Mouse (Mus musculus) forebrain, embryonic 10.5 days (tissue): ENCODE results near the gene Phex. TPM values are rescaled to one million over a fixed set of nuclear protein-coding genes. Genes with fewer than 3 reads are reported as not detected.

Experiments used
- DNase-seq: peaks from one replicate; pipeline ENCODE4 v3.0.0-alpha.2; 2017; ENCODE audit warnings: low spot score; ENCODE audit errors: extremely low spot score
- H3K27ac ChIP-seq: fragments of 300-500 bp; sonication (generic); 2 replicates; pipeline ENCODE4 v1.5.1; 2016; ENCODE audit warnings: mild to moderate bottlenecking
- H3K27me3 ChIP-seq: fragments of 300-500 bp; sonication (generic); 2 replicates; pipeline ENCODE4 v1.6.1; 2016; ENCODE audit warnings: mild to moderate bottlenecking; ENCODE audit not compliant: poor library complexity, severe bottlenecking
- H3K36me3 ChIP-seq: fragments of 300-500 bp; sonication (generic); replicated peaks from 2 replicates; pipeline ENCODE4 v1.6.1; 2016; ENCODE audit warnings: mild to moderate bottlenecking, moderate library complexity
- H3K4me1 ChIP-seq: fragments of 300-500 bp; sonication (generic); 2 replicates; pipeline ENCODE4 v1.6.1; 2016
- H3K4me3 ChIP-seq: fragments of 300-500 bp; sonication (generic); 2 replicates; pipeline ENCODE4 v1.5.1; 2016; ENCODE audit warnings: mild to moderate bottlenecking, moderate library complexity
- H3K9me3 ChIP-seq: fragments of 300-500 bp; sonication (generic); 2 replicates; pipeline ENCODE4 v1.6.1; 2016; ENCODE audit warnings: mild to moderate bottlenecking, moderate library complexity
- WGBS: fragments of 180-500 bp; shearing (Covaris S2); methylation state at CpG from one replicate; pipeline ENCODE4 v1.1.7; 2016; 5-methylcytosine and 5-hydroxymethylcytosine counted together
- polyA plus RNA-seq: library from polyadenylated mRNA; unstranded; fragments of >200 nt; fragmentation: Nextera tagmentation; extraction: Ambion mirVana; gene quantifications from 2 replicates; pipeline ENCODE4 v1.2.1, GENCODE M21; 2016

The Phex gene
- polyA plus RNA-seq, 1 experiment from 2014 or later = 0.19 TPM

DNA sequence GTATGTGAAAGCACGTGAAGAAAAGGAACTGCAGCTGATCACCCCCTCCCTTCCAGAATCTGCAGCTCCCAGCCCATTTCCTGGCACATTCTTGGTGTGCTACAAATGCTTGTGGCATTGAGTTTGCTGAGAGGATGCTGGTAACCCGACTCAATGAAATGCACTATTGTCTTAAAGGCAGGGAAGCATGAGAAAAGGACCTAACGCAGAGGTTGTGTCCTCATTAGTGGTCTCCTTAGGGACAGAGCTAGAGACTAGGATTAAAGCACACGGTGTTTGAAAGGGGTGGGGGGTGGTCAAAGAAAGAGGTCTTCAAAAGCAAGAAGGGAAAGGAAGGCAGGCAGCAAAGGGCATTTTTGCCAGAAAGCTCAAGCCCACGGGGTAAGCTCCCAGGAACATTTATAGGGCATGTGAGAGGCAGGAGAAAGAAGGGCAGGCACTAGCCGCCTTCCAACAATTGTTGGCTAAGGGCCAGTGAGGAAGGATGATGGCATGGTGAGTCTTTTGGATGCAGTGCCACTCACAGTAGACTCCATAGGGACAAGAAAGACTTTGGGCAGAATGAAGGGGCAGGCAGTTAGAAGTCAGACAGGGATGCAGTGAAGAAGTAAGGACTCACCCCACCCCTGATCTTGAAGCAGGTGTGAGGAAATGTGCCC lies 109.8 kb downstream of the Phex start:
- Histone ChIP-seq H3K4me1 (peaks cover 27% of the 10 kb centered on the region), H3K4me3 (no peak overlapping the region), H3K27ac (no peak overlapping the region), H3K9me3 (no peaks in the 10 kb centered on the region), H3K27me3 (peaks cover 29% of the 10 kb centered on the region), H3K36me3 (no peaks in the 10 kb centered on the region)
- no peak for DNase-seq
- WGBS = 30% methylated on average over 6 of the region's 6 CpGs

DNA sequence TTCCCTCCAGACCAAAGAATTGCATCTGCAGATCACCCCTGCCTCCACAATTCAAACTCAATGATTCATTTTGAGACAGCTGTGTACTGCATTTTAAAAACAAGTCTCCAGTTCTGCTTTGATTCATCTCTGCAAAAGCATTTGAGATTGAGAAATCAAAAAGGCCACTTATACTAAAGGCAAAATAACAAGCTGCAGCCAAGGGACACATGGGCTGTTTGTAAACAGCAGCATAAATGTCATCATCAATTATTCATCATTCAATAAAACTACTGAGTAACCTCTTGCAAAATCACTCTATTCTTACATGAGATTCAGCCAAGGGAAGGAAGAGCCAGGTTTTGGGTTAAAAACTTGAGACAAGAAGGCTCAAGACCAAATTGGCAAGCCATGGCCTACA lies 122.7 kb downstream of the Phex start:
- DNase-seq = no peak
- H3K4me3 ChIP-seq = no peak overlapping the region
- H3K27ac ChIP-seq = no peak overlapping the region
- no peaks in the 10 kb centered on the region for H3K36me3 ChIP-seq
- H3K9me3 ChIP-seq = no peaks in the 10 kb centered on the region
- H3K27me3 ChIP-seq = no peaks in the 10 kb centered on the region
- no peaks in the 10 kb centered on the region for H3K4me1 ChIP-seq

GRCm38 (mm10) chrX:157276581-157276980 lies 138.5 kb downstream of the Phex start:
- Histone ChIP-seq H3K36me3 (no peaks in the 10 kb centered on the region), H3K27me3 (0 out of 2 replicates have a peak, but pooled peaks cover 15% of the 10 kb centered on the region), H3K27ac (no peak overlapping the region), H3K9me3 (no peaks in the 10 kb centered on the region), H3K4me3 (no peak overlapping the region), H3K4me1 (no peaks in the 10 kb centered on the region)
- no peak for DNase-seq
- WGBS = 87% methylated on average over 1 of the region's 1 CpGs

DNA sequence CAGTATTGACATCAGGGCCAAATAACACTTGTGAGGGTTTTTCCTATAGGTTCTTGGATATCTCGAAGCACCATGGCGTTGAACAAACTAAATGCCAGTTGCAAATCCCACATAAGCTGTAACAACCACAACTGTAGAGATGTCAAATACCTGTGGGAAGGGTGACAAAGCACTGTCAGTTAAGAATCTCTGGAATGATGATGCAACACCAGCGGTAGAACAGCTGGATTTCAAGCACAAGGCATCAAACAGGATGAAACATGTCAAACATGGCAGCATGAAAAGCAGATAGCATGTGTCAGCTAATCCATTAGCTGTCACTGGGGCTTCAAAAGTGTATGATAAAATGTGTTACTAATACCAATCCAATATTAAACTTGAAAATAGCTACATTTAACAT lies 141.8 kb downstream of the Phex start:
- no peaks in the 10 kb centered on the region for H3K4me1 ChIP-seq
- 84% methylated on average over 3 of the region's 3 CpGs for WGBS
- DNase-seq = no peak
- no peak overlapping the region for H3K4me3 ChIP-seq
- H3K9me3 ChIP-seq = no peaks in the 10 kb centered on the region
- no peaks in the 10 kb centered on the region for H3K36me3 ChIP-seq
- no peak overlapping the region for H3K27ac ChIP-seq
- H3K27me3 ChIP-seq = 0 out of 2 replicates have a peak, but pooled peaks cover 25% of the 10 kb centered on the region

- Histone ChIP-seq H3K9me3 (no peaks in the 10 kb centered on the region), H3K4me3 (no peak overlapping the region), H3K4me1 (no peaks in the 10 kb centered on the region), H3K27me3 (0 out of 2 replicates have a peak, but pooled peaks cover 25% of the 10 kb centered on the region), H3K27ac (no peak overlapping the region), H3K36me3 (no peaks in the 10 kb centered on the region)
- DNase-seq = no peak
- WGBS = 76% methylated on average over 3 of the region's 3 CpGs
Measured at GRCm38 (mm10) chrX:157271609-157272008, 143.5 kb downstream of the Phex start.

GRCm38 (mm10) chrX:157269726-157270305 lies 145.3 kb downstream of the Phex start:
- H3K9me3 ChIP-seq = no peaks in the 10 kb centered on the region
- 66% methylated on average over 5 of the region's 5 CpGs for WGBS

DNA sequence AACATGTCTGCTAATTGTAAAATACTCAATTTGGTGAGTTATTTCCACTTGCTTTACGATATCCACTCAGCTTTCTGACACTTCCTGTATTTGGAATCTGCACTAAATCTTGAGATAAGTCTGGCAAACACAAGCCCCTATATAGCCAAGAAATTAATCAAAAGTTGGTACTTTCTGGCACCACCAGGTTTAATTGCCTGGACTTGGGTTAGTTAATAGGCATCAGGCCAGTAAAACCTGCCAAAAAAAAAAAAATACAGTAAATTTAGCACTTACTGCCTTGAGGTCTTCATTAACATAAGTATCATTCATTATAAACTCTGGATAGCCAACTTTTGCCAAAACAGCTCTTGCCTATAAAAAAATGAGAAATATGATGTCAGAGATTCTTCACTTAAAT lies 147.0 kb downstream of the Phex start:
- WGBS = 83% methylated on average over 1 of the region's 1 CpGs
- no peaks in the 10 kb centered on the region for H3K36me3 ChIP-seq
- no peak overlapping the region for H3K4me3 ChIP-seq
- H3K27ac ChIP-seq = no peak overlapping the region
- DNase-seq = no peak
- H3K27me3 ChIP-seq = peaks cover 15% of the 10 kb centered on the region; the same call in 1 of the 2 replicates
- H3K9me3 ChIP-seq = no peaks in the 10 kb centered on the region
- no peaks in the 10 kb centered on the region for H3K4me1 ChIP-seq

More at GRCm38 (mm10) chrX:157269726-157270305, 145.3 kb downstream of the Phex start:
- no peak for DNase-seq
- Histone ChIP-seq H3K4me3 (no peak overlapping the region), H3K4me1 (no peaks in the 10 kb centered on the region), H3K36me3 (no peaks in the 10 kb centered on the region), H3K27me3 (peaks cover 26% of the 10 kb centered on the region; the same call in 1 of the 2 replicates), H3K27ac (no peak overlapping the region)

DNA sequence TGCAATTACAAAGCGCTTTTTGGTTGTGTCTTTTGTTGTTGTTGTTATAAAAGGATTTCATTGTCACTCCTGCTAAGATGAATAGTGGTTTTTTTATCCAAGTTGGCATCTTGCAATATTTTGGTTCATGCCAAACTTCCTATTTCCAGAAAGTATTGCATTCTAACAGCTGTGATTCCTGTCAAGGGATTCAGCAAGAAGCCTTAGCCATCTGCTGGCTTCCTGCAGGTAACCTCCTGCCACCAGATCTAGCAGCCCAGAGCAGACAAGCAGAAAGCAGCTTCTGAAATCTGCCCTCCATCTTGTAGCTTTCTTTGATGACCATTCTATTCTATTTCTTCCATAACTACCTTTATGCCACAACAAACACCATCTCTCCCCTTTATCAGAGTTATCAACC lies 212.4 kb downstream of the Phex start:
- no peaks in the 10 kb centered on the region for H3K9me3 ChIP-seq
- H3K36me3 ChIP-seq = no peaks in the 10 kb centered on the region
- no peak for DNase-seq
- 91% methylated on average over 1 of the region's 1 CpGs for WGBS
- no peak overlapping the region for H3K27ac ChIP-seq
- H3K27me3 ChIP-seq = 0 out of 2 replicates have a peak, but pooled peaks cover 5% of the 10 kb centered on the region
- H3K4me1 ChIP-seq = no peaks in the 10 kb centered on the region
- no peak overlapping the region for H3K4me3 ChIP-seq

- Histone ChIP-seq H3K4me3 (no peak overlapping the region), H3K27ac (no peak overlapping the region), H3K9me3 (no peaks in the 10 kb centered on the region), H3K4me1 (no peaks in the 10 kb centered on the region), H3K27me3 (peaks cover 57% of the 10 kb centered on the region), H3K36me3 (no peaks in the 10 kb centered on the region)
- DNase-seq = no peak
- WGBS = 83% methylated on average over 4 of the region's 4 CpGs
Measured at GRCm38 (mm10) chrX:157184167-157184566, 230.9 kb downstream of the Phex start.

- H3K4me3 ChIP-seq = no peak overlapping the region
- WGBS = 88% methylated on average over 1 of the region's 1 CpGs
Measured at GRCm38 (mm10) chrX:157180845-157181244, 234.3 kb downstream of the Phex start.

DNA sequence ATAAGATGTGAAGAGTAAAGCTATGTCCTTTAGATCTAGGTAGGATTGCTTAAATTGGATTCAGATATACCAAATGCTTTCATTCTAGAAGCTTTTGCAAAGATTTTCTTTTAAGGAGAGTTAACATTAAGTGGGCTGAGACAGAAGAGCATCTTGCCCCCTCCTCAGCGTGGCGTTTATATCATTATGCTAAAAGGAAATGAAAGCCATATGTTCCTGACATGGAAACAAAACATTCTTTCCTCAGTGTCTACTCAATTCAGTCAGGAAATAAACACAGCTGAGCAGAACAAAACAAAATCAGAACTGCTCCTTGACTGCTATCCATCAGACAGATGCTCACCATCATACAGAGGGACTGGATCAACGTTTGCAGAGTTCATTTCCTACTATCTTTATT lies 251.0 kb downstream of the Phex start:
- no peaks in the 10 kb centered on the region for H3K9me3 ChIP-seq
- no peak for DNase-seq
- H3K36me3 ChIP-seq = no peaks in the 10 kb centered on the region
- H3K27me3 ChIP-seq = peaks cover 16% of the 10 kb centered on the region
- H3K27ac ChIP-seq = no peak overlapping the region
- WGBS = 60% methylated on average over 3 of the region's 3 CpGs
- H3K4me3 ChIP-seq = no peak overlapping the region
- H3K4me1 ChIP-seq = no peaks in the 10 kb centered on the region

More at GRCm38 (mm10) chrX:157180845-157181244, 234.3 kb downstream of the Phex start:
- DNase-seq = no peak
- no peaks in the 10 kb centered on the region for H3K4me1 ChIP-seq
- H3K36me3 ChIP-seq = no peaks in the 10 kb centered on the region
- H3K9me3 ChIP-seq = no peaks in the 10 kb centered on the region
- no peak overlapping the region for H3K27ac ChIP-seq
- peaks cover 52% of the 10 kb centered on the region for H3K27me3 ChIP-seq

DNA sequence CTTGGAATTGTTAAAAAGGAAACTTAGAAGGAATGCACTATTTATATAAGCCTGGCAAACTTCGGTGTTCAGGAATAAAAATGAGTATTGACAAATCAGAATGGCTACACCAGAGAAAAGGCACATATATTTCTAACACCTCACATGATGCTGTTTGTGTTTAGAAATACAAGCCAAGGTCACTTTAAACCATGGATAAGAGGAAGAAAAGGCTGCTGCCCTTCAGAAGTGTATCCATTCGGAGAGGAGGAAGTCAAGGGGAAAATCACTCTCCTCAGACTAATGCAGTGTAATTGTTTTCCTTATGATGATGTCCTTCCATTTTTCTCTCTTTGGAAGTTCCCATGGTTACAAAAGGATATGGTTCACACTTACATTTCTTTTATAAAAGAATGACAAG lies 251.7 kb downstream of the Phex start:
- no peak overlapping the region for H3K27ac ChIP-seq
- no peak for DNase-seq
- H3K4me3 ChIP-seq = no peak overlapping the region
- no peaks in the 10 kb centered on the region for H3K9me3 ChIP-seq
- H3K27me3 ChIP-seq = peaks cover 16% of the 10 kb centered on the region
- H3K4me1 ChIP-seq = no peaks in the 10 kb centered on the region
- 73% methylated on average over 2 of the region's 2 CpGs for WGBS
- H3K36me3 ChIP-seq = no peaks in the 10 kb centered on the region

DNA sequence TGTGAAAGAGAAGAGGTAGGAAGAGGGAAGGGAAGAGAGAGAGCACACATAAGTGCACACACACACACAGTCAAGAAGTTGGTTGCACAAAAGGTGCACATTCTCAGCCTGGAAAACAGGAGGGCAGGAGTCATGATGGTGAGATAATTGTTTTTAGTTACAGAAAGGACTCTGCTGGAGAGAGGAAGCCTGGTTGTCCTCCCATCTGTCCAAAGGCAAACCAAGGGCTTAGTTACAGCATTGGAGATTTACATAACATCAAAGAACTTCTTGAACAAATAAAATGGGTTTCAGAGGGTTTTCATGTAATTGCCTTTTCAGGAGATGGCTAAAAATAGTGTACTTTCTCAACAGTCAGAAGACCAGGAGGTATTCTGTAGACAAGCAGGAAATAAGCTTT lies 270.4 kb downstream of the Phex start:
- H3K4me1 ChIP-seq = no peaks in the 10 kb centered on the region

More for the DNA sequence above, 270.4 kb downstream of the Phex start:
- Histone ChIP-seq H3K4me3 (no peak overlapping the region), H3K9me3 (no peaks in the 10 kb centered on the region), H3K27me3 (peaks cover 22% of the 10 kb centered on the region; the same call in 1 of the 2 replicates), H3K36me3 (no peaks in the 10 kb centered on the region), H3K27ac (no peak overlapping the region)
- no peak for DNase-seq
